Mouse (Mus musculus): ENCODE data around the gene Slc16a2.

GRCm38 (mm10) chrX:103694381-103694780 lies 127.4 kb downstream of the Slc16a2 start:
- TF ChIP-seq CTCF (IDR thresholded peaks at IDR 0.05) (no peak), EP300 (IDR thresholded peaks at IDR 0.05) (no peak)

All from lung, postnatal 0 days (tissue).